Mouse (Mus musculus): ENCODE results near the gene Arcn1.

Arcn1 gene

DNA sequence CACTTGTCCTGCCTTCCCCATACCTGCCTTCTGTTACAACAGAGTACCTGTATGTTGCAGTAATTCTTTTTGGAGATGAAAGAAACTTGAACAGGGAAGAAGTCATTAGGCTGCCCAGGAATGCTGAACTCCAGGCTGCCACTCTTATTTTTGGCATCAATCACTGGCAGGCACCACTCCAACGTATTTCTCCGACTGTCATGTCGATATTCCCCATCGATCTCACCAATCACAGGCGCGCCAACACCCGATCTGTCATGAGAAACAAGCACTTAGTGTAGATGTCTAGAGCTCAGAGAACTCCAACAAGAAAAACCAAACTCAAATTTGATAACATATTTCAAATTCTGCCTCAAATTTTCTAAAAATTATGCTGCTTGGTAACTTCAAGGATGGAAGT is 22.3 kb downstream of the Arcn1 start:
- no peak for DNase-seq (ENCODE audit: extremely low spot score)

DNA sequence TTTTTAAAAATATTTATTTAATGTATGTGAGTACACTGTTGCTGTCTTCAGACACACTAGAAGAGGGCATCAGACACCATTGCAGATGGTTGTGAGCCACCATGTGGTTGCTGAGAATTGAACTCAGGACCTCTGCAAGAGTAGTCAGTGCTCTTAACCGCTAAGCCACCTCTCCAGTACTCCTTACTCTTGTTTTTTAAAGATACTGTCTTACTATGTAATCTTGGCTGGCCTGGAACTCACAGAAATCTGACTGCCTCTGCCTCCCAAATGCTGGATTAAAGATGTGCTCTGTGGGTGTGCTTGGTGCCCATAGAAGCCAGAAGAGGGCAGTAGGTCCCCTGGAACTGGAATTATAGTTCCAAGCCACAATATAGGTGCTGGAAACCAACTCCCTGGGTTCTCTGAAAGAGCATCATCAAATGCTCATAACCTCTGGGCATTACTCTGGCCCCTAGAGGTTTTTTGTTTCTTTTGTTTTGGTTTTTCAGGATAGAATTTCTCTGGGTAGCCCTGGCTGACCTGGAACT is 26.9 kb downstream of the Arcn1 start:
- DNase-seq (ENCODE audit: extremely low spot score) = no peak

DNA sequence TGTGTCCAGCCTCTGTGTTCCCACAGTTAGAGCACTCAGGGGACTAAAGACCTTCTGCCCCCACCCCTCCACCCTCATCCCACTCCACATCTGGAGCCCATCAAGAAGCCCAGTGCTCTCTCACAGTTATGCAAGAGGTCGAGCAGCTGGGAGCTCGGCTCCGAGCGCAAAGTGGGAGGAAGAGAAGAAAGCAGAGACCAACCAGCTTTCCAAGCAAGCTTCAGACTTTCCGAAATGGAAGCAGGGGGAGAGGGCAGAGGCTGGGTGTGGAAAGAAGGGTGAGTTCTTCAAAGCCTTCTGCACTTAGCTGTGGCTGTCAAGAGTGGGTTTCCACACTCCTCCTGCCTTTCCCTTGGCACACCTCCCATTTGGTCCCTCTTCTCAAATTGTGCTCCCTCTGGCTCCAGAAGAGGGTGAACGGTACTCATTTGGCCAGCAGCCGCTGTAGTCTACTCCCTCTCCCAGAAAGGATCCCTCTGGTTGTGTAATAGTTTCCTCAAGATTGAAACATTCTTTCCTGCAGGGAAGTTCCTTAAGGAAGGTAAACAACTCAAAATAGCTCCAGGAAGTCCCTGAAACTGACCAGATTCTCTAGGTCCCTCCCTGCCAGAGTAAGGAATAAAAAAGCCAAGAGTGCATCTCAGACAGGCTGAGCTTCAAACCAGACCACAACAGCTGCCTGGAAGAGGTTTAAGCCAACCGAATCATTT is 30.2 kb downstream of the Arcn1 start:
- DNase-seq (ENCODE audit: extremely low spot score) = peak; percentile 42

DNA sequence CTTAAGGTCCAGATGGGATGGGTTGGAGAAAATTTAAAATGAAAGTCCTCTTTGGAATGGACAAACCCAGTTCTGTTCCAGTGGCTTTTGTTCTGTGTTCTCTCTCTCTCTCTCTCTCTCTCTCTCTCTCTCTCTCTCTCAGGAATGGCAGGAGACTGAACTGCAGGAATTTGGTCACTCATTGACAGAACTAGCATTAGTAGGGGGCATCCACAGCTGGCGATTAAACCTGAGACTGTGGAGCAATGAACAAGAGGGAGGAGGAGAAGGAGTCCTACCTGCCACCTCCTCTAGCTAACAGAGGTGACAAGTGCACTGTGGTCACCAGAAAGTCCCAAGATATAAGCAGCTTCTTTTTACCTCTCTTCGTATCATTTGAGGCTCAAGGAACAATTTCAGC is 31.3 kb downstream of the Arcn1 start:
- DNase-seq (ENCODE audit: extremely low spot score) = no peak

DNA sequence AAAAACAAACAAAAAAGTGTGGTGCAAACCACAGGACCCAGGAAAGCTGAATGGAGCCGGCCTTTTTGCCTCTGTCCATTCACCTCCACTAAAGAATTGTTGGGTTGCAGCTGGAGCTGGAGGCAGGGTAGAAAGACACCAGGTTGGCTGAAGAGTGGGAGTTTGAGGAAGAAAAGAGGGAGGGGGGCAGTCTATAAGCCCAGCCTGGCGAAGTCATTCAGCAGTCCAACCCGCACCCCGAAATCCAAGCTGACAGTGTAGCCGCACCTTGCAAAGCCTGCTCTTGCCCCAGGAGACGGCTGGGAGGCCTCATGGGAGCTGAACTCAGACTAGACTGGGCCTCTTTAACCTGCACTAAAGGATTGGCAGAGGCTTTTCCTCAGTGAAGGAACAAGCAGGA is 31.8 kb downstream of the Arcn1 start:
- DNase-seq (ENCODE audit: extremely low spot score) = no peak

DNA sequence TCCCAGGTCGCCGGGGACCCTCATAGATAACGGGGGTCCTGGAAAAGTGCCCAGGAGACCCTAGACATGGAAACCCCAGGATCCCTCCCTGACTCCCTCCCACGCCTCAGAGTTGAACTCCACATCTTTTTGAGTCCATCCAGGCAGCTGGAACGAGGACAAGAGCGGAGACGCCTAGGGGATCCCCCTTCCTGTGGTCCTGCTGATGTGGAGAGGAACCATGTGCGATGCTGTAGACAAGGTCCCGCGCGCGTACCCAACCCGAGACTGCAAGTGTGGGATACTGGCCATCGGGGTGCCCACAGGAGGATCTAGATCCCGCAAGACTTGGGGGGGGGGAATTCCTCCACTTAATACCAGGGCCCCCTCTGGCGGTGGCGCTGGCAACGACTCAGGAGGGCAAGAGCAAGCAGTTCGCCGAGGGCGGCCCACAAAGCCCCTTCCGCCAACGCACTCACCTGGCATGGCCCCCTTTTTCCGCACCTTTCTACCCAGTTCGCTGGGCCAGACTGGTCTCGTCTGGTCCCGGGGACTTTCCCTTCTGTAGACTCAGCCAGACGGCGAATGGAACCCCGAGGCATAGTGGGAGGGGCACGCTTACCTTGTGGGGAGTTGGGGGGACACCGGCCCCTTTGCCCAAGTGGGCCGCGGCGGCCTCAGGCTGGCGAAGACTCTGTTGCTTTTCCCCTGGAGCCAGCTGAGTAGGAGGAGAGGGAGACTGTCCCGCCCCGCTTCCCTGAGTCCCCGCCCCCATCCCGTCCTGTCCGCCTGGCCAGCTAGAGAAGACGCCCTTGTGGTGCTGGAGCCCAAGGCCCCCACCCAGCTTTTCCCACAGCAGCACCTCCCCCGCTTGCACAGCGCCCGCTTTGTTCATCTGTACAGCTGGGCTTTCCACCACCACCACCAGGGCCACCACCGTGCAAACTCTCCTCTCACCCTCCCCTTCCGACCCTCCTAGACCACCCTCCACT is 32.8 kb downstream of the Arcn1 start, which contains the start of gene Phldb1:
Gene Phldb1, minus strand, starts transcription at position 675 of the 971 bp plus-strand sequence.
- peak; percentile 81 for DNase-seq (ENCODE audit: extremely low spot score)

DNA sequence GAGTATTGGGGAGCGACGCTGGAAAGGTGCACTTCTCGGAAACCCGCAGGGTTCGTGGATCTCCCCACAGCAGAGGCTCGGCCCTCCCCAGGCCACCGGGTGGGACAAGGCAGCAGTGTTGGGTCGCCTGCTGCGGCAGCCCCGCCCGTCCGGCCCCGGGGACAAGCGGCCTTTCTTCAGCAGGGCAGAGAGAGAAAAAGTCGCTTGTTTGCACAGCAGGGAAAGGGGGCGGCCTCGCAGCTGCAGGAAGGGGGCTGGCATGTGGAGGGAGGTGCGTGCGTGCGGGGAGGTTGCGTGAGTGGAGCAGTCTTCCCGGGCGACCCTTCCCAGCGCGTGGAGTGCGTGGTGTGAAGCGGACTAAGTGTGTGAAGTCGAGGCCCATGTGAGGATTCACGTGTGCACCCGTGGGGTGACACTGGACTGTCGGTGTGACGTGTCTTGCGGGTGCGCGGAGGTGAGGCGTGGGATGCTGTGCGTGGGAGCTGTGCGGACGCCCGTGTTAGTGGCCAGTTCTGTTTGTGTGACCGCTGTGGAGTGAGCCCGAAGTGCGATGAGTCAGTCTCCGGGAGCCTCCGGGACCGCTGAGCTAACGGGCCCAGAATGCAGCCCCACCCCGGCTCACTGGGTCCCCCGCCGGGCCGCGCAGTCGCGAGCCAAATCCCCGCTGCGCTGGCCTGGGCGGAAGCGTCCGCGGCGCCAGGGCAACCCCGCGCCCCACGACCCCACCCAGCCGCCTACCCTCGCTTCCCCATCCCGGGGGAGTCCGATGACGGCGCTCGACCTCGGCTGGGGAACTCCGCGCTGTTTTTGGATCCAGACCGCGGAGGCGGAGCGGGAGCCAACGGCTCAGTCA is 33.7 kb downstream of the Arcn1 start:
- peak; percentile 59 for DNase-seq (ENCODE audit: extremely low spot score)

DNA sequence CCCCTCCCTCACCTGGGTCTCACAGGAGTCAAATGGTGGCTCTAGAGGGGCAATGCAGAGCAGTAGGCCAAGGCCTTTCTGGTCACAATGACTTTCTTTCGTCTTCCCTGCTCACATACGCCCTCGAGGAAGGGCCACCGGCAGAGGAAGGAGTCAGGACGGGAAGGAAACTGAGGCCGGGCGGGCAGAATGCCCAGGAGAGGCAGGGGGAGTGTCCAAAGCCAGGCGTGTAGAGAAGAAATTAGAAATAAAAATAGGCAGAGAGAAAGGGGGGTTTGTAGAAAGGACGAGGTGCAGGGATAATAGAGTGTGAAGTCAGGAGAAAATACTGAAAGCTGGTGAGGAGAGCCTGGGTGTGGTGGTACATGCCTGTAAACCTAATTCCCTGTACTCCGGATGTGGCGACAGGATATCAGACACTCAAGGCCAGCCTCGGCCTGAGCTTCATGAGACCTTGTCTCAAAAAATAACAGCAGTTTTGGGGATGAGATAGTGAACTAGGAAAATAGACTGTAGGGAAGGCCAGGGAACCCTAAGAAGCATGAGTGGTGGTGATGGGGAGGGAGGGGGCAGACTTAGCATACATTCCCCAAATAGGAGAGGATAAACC is 34.6 kb downstream of the Arcn1 start:
- no peak for DNase-seq (ENCODE audit: extremely low spot score)

DNA sequence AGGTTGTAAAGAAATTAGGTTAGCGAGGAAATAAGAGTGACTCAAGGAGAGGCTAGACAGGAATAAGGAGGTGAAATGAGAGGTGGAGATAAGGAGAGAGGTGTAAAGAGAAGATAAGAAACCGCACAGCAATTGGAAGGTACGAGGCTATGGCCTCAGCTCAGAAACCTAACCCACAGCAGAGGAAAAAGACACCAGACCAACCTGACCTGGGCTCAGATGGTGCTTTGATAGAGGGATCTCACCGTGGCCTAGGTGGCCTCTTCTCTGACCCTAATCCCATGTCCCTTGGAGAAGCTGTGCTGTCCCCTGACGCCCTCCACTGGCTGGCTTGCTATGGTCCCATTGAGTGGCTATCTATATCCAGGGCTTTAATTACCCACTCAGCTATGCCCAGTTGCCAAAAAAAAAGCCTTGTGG is 35.5 kb downstream of the Arcn1 start:
- no peak for DNase-seq (ENCODE audit: extremely low spot score)

DNA sequence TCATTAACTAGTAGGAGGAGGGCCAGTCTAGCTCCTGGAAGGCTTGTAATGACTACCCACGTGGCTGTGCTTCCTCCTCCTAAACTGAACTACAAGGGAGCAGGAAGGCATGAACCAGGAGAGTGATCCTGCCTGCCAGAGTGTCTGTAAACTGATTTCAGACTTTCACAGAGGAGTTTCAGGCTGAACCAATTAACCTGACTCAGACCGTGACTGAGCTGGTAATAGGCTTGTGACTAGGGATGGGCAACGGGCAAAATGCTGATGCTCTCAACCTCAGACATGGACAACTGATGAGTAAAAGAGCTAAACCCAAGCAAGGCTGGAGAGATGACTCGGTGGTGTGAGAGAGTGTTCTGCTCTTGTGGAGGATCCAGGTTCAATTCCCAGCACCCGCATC is 40.2 kb downstream of the Arcn1 start:
- no peak for DNase-seq (ENCODE audit: extremely low spot score)

DNA sequence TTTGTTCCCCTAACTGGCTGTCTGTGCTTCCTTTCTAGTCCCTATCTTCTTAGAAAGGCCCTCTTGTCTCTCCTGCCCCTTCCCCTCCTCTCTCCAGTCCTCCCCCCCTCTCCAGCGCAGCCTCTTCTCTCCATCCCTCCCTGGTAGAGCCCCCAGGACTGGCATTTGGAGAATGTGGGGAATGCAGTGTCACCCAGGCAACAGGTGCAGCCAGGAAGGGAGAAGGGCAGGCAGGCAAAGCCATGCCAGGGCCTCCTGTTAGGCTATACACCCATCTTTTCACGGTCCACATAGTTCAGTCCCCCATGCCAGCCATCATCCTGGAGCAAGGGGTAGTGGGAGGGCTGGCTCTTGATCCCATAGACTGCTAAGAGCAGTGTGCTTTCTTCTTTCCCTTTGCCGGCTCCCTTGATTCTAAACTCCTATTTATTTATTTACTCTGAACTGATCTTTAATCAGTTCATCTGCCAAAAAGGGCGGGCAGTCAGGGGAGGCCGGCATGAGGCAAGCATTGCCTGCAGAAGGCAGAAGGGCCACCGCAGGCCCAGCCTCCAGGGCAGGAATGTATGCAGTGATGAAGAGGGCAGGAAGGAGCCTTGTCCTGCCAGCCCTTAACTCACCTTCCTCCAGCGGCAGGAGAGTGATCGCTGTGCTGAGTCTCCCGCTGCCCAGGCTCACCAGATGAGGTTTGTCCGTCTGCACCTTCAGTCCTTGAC is 41.1 kb downstream of the Arcn1 start:
- peak; percentile 59 for DNase-seq (ENCODE audit: extremely low spot score)

DNA sequence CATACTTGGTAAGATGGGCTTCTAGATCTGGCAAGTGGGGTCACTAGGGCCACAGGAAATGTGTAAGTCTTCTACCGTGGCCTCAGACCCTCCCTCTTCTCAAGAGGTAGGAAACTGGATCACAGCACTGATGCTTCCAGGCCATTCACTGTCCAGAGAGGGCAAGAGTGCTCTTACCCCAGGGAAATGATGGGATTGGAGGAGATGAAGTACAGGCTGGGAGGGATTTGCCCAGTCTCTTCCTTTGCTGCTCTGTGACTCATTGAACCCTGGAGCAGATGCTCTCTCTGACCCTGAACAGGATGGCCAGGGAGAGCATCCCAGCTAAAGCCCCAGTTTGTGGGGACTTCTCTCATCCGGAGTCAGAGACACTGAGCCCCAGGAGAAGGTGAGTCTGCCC is 43.0 kb downstream of the Arcn1 start:
- no peak for DNase-seq (ENCODE audit: extremely low spot score)

DNA sequence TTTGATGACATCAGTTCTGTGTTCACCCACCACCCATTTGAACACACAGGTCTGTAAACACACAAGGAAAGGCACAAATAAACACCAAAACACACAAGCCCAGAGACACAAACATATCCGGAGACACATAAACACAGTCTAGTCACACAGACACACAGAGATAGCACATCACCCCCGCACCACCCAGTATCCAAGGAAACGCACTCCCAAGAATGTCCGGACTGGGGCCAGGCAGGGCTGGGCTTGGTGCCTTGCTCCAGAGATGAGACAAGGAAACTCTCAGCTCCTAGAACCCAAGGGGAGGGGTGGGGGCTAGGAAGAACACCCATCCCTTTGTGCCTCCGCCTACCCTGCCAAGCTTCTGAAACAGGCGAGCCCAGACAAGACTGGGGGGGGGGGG is 43.4 kb downstream of the Arcn1 start:
- DNase-seq (ENCODE audit: extremely low spot score) = no peak

DNA sequence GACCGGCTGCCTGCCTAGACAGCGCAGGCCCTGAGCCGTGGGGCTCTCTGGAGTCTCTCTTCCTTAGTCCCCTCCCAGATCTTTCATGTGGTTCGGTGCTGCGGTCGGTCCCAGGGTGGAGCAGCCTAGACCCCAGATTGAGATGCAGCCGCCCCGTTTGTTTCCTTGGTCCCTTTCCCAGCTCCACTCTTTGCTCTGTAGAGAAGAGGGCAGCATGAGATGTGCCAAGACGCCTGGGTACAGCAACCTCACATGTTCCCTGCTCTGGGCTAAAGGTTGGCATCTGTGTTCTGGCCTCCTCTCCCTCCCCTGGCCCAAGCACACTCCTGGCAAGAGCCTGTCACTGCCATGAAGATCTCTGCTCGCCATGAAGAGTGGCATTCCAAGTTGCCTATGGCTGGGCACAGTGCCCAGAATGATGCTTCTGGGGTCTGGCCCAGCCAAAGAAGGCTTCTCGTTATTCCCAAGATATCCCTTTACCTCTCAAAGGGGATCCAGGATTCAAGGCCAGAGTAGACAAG is 44.1 kb downstream of the Arcn1 start:
- no peak for DNase-seq (ENCODE audit: extremely low spot score)

DNA sequence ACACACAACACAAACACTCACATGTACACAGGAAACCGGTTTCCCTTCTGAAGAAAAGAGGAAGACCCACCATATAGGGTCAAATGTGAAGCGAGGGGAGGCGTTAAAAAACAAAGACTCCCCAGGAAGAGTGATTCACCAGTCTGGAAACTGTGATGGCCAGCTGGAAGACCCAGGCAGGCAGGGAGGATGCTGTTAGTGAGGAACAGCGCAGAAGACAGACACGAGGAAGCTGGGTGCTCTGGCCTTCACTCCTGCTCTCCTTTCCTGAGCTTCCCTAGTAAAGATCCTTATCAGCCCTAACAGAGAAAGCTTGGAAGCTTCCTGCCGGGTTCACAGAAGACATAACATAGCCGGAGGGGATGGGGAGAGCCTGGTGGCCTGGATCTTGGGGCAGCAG is 44.6 kb downstream of the Arcn1 start:
- no peak for DNase-seq (ENCODE audit: extremely low spot score)

DNA sequence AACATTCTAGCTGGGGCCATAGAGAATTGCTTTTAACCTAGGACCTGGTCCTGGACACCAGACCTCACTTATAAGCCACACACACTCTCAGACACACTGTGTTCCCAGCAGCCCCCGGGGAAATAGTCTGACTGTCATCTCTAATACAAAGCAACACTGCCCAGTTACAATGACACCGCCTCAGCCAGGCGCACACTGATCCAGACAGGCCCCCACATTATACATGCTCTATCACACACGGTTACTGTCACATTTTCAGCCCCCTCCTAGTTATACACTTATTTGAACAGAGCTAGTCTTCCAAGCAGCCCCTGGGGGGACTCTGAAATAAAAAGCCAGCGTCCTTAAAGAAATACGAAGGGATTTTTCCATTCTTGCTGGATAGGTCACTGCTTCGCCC is 45.1 kb downstream of the Arcn1 start:
- no peak for DNase-seq (ENCODE audit: extremely low spot score)

DNA sequence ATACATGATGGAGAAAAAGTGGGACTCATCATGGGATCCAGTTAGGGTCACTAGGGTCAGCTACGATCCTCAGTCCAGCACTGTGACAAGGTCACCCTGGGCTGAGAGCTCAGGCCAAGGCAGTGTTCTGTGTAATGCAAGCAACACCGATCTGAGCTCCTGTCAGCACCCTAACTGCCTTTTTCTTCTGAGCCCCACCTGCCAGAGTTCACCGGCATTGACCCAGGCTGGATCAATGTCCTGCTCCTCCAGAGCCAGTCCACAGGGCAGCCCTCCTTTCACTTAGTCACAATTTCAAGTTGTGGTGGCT is 45.8 kb downstream of the Arcn1 start:
- no peak for DNase-seq (ENCODE audit: extremely low spot score)

DNA sequence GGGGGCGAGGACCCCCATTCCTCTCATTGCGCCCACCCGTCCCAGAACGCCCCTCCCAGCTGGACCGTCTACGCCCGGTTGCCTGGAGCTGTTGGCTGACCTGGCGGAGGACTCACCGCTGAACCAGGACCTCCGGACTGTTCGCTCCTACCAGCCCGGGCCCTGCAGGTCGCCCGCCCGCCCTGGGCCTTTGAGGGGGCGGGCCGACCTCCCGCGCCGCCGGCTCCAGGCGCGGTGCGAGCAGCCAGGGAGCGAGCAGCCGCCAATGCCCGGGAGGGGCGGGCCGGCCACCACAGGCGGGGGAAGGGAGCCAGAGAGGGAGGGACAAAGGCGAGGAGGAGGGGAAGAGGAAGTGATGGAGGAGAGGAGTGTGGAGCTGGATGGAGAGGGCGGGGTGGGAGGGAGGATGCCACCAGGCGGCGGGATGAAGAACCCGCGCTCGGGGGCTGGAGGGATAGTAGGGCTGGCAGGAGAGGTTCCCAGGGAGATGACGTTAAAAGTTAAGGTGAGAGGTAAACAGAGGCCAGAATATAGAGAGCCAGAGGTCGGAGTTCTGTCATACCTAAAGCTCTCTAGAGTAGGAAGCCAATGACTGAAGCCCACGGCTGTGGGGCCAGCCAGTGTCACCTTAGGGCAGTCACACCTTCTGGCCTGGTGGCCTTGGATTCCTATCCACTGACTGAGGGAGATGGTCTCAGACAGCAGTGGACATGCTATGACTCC is 46.3 kb downstream of the Arcn1 start:
- DNase-seq (ENCODE audit: extremely low spot score) = peak; percentile 94

DNA sequence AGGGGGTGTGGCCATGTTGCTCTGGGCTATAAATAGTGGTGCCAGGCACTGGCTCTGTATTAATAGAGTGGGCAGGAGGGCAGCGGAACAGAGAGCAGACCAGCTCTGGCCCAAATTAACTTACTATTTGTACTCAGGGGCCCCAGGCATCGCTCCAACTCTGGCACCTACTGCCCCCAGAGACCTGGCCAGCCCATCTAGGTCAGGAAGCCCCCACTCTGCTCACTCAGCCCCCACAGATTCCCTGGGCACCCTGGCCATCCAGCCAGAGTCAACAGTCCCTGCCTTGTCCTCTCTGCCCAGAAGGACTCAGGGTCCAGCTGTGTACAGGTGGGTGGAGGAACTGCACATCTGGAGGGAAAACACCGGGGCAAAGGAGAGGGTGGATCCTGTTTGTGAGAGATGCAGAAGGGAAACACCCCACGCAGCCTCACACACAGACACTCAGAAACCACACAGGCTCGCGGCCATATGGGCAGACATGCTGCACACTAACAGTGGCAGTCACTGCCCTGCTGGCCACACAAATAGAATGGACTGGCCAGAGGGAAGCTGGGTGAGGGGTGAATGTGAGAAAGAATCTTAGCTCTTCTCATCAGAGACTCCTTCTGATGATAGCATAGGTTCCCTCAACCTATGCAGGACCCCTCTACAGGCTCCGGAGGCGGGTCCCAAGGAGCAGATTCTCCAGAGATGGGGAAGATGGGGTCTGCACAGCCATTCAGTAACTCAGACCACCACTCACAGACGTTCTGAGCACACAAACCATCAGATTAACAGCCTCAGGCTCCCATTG is 47.1 kb downstream of the Arcn1 start:
- DNase-seq (ENCODE audit: extremely low spot score) = no peak

Data from embryo, embryonic 9.5 days (tissue).